Mouse (Mus musculus): ENCODE results near the gene Sppl3. TPM values are rescaled to one million over a fixed set of nuclear protein-coding genes. Genes with fewer than 3 reads are reported as not detected.

Gene Sppl3
- polyA plus RNA-seq, 1 experiment from 2014 or later = 11.2 TPM

DNA sequence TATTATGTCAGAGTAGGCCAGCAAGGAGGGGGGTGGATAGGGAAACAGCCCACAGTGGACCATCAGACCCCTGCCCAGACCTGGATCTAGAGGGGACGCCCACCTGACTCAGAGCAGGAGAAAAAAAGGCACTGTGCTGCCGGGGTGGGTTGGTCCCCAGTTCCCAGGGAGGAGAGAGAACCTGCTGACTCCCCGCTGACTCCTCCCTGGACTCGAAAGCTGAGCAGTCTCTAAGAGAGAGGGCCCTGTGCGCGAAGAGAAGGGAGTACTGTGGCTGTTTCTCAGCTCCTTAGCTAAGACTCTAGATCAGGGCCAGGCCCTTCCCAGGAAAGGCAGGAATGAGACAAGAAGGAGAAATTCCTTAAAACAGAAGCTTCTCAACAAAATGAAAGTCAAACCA, 133.5 kb downstream of the Sppl3 start:
- Histone ChIP-seq H3K36me3 (peaks cover 73% of the 10 kb centered on the region), H3K9me3 (no peaks in the 10 kb centered on the region), H3K27ac (no peak overlapping the region), H3K4me1 (replicated peaks) (peaks cover 24% of the 10 kb centered on the region), H3K4me3 (no peak overlapping the region), H3K27me3 (ENCODE audit: insufficient read depth, poor library complexity, severe bottlenecking) (no peaks in the 10 kb centered on the region)
- 75% methylated on average over 6 of the region's 6 CpGs for WGBS
- DNase-seq (ENCODE audit: low spot score) = no peak

DNA sequence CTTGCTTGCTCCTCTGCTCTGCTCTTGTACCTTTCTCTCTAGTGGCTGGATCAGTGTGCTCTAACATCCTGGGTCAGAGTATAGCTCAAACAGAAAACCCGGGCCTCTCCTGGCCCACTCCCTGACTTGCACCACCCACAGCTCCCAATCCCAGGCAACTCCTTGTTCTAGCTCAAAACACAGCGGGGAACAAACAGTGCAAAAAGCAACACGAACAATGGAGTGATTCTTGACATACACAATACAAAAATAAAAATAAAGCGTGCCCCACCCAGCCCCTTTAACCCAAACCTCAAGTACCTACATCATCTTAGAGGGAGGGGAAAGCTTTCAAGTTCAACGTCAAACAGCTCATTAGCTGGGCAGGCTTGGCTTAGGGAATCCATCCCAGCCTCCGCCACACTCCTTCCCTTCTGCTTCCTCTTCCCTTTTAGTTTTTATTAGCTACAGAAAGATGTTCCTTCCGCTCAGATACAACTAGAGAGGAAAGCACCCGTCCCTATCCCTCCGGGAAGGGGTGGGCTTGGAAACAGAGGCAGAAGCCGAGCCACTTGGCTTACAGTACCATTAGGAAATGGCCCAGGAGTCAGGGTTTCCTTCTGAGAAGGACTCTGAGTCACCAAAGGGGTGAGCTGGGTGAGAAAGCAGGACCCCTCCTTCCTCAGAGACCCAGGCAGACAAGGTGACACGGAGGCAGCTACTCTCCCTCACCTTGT, 134.5 kb downstream of the Sppl3 start:
- Histone ChIP-seq H3K27ac (no peak overlapping the region), H3K4me1 (replicated peaks) (peaks cover 24% of the 10 kb centered on the region), H3K27me3 (ENCODE audit: insufficient read depth, poor library complexity, severe bottlenecking) (no peaks in the 10 kb centered on the region), H3K36me3 (peaks cover 82% of the 10 kb centered on the region), H3K4me3 (no peak overlapping the region), H3K9me3 (no peaks in the 10 kb centered on the region)
- no peak for DNase-seq (ENCODE audit: low spot score)
- 81% methylated on average over 11 of the region's 11 CpGs for WGBS

DNA sequence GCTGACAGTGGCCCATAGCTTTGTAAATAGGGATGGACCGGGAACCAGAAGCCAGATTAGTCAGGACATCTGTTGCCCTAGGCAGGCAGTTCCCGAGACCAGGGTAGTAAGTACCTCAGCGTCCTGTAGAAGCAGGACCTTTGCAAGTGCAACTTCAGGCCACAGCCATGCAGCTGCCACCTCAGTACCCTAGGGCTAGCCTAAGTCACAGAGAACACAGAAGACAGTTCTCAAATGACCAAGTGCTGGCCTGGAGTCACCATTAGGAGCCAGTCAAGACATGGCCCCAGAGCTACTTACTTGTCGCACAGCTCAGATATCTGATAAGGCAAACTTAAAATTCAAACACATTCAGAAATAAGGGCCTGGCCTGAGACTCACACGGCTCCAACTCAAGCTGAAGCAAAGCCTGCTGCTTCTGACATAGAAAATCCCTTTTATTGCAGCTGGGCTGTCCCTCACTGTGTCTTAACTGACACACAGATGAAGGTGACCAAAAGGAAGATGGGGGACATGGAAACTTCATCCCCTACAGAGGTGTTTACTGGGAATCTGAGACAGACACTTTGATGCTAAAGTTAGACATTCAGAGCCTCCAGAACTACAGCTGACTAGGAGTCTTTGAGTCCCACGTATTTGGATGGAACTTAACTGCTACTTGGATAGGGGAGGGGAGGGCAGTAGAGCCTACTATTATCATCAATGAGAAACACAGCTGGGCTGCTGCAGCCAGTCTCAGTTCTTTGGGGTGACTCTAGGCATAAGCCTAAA, 135.2 kb downstream of the Sppl3 start:
- Histone ChIP-seq H3K27me3 (ENCODE audit: insufficient read depth, poor library complexity, severe bottlenecking) (no peaks in the 10 kb centered on the region), H3K4me3 (no peak overlapping the region), H3K4me1 (replicated peaks) (peaks cover 24% of the 10 kb centered on the region), H3K27ac (no peak overlapping the region), H3K36me3 (peaks cover 90% of the 10 kb centered on the region), H3K9me3 (no peaks in the 10 kb centered on the region)
- WGBS = 87% methylated on average over 6 of the region's 6 CpGs
- DNase-seq (ENCODE audit: low spot score) = no peak

DNA sequence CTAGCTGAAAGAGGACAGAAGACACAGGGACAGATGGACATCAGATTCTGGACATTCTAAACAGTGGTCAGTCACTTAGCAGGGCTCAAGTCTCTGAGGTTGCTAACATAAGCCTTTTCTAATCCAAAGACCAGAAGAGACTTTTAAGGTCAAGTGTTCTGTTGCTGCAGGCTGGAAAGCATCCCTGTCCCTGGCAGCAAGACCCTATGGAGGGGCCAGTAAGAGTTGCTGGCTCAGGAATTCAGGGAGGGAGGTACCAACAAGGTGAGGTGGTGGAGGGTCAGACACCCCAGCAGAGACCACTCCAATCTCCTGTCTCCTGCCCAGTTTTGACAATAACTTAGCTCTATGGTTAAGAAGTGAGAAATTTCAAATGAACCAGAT, 135.8 kb downstream of the Sppl3 start:
- peaks cover 95% of the 10 kb centered on the region for H3K36me3 ChIP-seq
- H3K4me3 ChIP-seq = no peak overlapping the region
- H3K4me1 ChIP-seq (replicated peaks) = peaks cover 24% of the 10 kb centered on the region
- H3K9me3 ChIP-seq = no peaks in the 10 kb centered on the region
- no peak overlapping the region for H3K27ac ChIP-seq
- no peak for DNase-seq (ENCODE audit: low spot score)
- no peaks in the 10 kb centered on the region for H3K27me3 ChIP-seq (ENCODE audit: insufficient read depth, poor library complexity, severe bottlenecking)

DNA sequence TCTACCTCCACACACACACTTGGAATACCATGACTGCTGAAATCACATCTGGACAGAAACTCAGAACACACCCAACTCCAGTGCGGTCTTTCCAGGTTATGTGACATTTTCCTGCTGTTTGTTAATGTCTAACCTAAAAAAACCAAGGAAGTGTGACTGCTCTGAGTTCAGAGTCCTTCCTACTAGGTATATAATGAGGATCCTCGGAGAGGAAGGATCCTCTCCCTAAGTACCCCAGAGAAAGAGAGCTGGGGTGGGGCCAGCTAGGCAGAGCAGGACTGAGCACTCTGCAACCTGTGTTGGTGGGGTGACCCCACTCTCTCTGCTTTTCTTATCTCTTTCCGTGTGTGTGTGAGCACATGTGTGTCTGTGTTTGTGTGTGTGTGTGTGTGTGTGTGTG, 136.5 kb downstream of the Sppl3 start:
- WGBS = 85% methylated on average over 3 of the region's 3 CpGs
- Histone ChIP-seq H3K27ac (no peak overlapping the region), H3K9me3 (no peaks in the 10 kb centered on the region), H3K27me3 (ENCODE audit: insufficient read depth, poor library complexity, severe bottlenecking) (no peaks in the 10 kb centered on the region), H3K36me3 (peaks cover 94% of the 10 kb centered on the region), H3K4me3 (no peak overlapping the region), H3K4me1 (replicated peaks) (peaks cover 26% of the 10 kb centered on the region)
- DNase-seq (ENCODE audit: low spot score) = no peak

DNA sequence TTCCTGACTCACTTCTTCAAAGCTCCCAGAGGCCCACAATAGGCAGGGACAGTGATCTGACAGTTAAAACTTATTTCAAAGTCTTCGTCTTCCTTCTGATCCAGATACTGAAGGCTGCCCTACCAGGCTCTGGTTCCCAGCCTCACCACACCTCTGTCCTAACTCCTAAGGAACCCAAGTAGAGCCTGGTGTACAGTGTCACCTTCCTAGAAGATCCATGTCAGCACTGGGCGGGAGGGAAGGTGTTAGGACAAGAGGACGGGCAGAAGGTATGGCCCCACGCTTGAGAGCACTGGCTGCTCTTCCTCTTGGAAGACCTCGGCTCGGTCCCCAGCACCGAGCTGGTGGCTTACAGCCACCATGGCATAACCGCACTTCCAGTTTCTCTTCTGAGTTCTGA, 137.4 kb downstream of the Sppl3 start:
- peaks cover 95% of the 10 kb centered on the region for H3K36me3 ChIP-seq

More for the DNA sequence above, 137.4 kb downstream of the Sppl3 start:
- Histone ChIP-seq H3K9me3 (no peaks in the 10 kb centered on the region), H3K27ac (no peak overlapping the region), H3K4me3 (no peak overlapping the region), H3K4me1 (replicated peaks) (peaks cover 26% of the 10 kb centered on the region), H3K27me3 (ENCODE audit: insufficient read depth, poor library complexity, severe bottlenecking) (no peaks in the 10 kb centered on the region)
- WGBS = 97% methylated on average over 8 of the region's 8 CpGs
- DNase-seq (ENCODE audit: low spot score) = no peak

Other genes with a start within 250 kb of the Sppl3 start
- gene Ankrd13a, start 236.5 kb upstream of the Sppl3 start, polyA plus RNA-seq (2016; fragmentation: Nextera tagmentation; extraction: Ambion mirVana) = 59.7 and 74.1 TPM in 2 replicates
- 39.3 and 39.7 TPM in 2 replicates for gene Git2, start 235.6 kb upstream of the Sppl3 start, polyA plus RNA-seq (2016; fragmentation: Nextera tagmentation; extraction: Ambion mirVana)
- 126 and 159 TPM in 2 replicates for gene 1500011B03Rik, start 187.7 kb upstream of the Sppl3 start, polyA plus RNA-seq (2016; fragmentation: Nextera tagmentation; extraction: Ambion mirVana)
- not detected in 2 replicates for gene 4930519G04Rik, start 157.5 kb upstream of the Sppl3 start, polyA plus RNA-seq (2016; fragmentation: Nextera tagmentation; extraction: Ambion mirVana)
- gene Gm9936, start 152.5 kb upstream of the Sppl3 start, polyA plus RNA-seq (2016; fragmentation: Nextera tagmentation; extraction: Ambion mirVana) = 0.26 and 0.33 TPM in 2 replicates
- 0.70 and 1.2 TPM in 2 replicates for gene Oasl2, start 114.2 kb upstream of the Sppl3 start, polyA plus RNA-seq (2016; fragmentation: Nextera tagmentation; extraction: Ambion mirVana)
- not detected in 2 replicates for gene Oasl1, start 87.9 kb upstream of the Sppl3 start, polyA plus RNA-seq (2016; fragmentation: Nextera tagmentation; extraction: Ambion mirVana)
- gene 2210016L21Rik, start 69.0 kb upstream of the Sppl3 start, polyA plus RNA-seq (2016; fragmentation: Nextera tagmentation; extraction: Ambion mirVana) = 49.0 and 49.9 TPM in 2 replicates
- gene Hnf1a, start 40.0 kb upstream of the Sppl3 start, polyA plus RNA-seq (2016; fragmentation: Nextera tagmentation; extraction: Ambion mirVana) = 0.05 TPM in 1 of 2 replicates, not detected in the other
- gene Gm10401, start 87.2 kb downstream of the Sppl3 start, polyA plus RNA-seq (2016; fragmentation: Nextera tagmentation; extraction: Ambion mirVana) = 22.3 and 22.8 TPM in 2 replicates
- 67.2 and 70.6 TPM in 2 replicates for gene Acads, start 108.2 kb downstream of the Sppl3 start, polyA plus RNA-seq (2016; fragmentation: Nextera tagmentation; extraction: Ambion mirVana)
- 66.9 and 74.6 TPM in 2 replicates for gene Unc119b, start 123.8 kb downstream of the Sppl3 start, polyA plus RNA-seq (2016; fragmentation: Nextera tagmentation; extraction: Ambion mirVana)
- gene Mlec, start 147.0 kb downstream of the Sppl3 start, polyA plus RNA-seq (2016; fragmentation: Nextera tagmentation; extraction: Ambion mirVana) = 59.5 and 71.1 TPM in 2 replicates
- 2.3 and 6.1 TPM in 2 replicates for gene Cabp1, start 183.2 kb downstream of the Sppl3 start, polyA plus RNA-seq (2016; fragmentation: Nextera tagmentation; extraction: Ambion mirVana)
- gene Pop5, start 224.7 kb downstream of the Sppl3 start, polyA plus RNA-seq (2016; fragmentation: Nextera tagmentation; extraction: Ambion mirVana) = 104 and 114 TPM in 2 replicates

Measured in hindbrain, embryonic 10.5 days (tissue).